Mouse (Mus musculus) small intestine, adult 2 months (tissue): ENCODE results near the gene Dab2.

Experiments
- CTCF ChIP-seq: fragments of 200-500 bp; IDR thresholded peaks from 2 replicates; pipeline ENCODE4 v1.5.1; 2012; ENCODE audit warnings: low read depth, mild to moderate bottlenecking, control low read depth, inconsistent platforms, low read length, moderate library complexity, mixed read lengths; ENCODE audit not compliant: insufficient replicate concordance, insufficient read length; ENCODE audit errors: extremely low read depth
- POLR2A ChIP-seq: fragments of 200-500 bp; IDR thresholded peaks from 2 replicates; pipeline ENCODE4 v1.6.1; 2012; ENCODE audit warnings: low read depth, mild to moderate bottlenecking, control low read depth, inconsistent platforms, low read length, moderate library complexity

- TF ChIP-seq POLR2A (no peak), CTCF (no peak)
Observed at GRCm38 (mm10) chr15:6446181-6446580, 146.6 kb downstream of the Dab2 start.
